Mouse (Mus musculus) Patski (cell line): ENCODE results near the gene Kmt2c. TPM values are rescaled to one million over a fixed set of nuclear protein-coding genes. Genes with fewer than 3 reads are reported as not detected.
A peak's percentile ranks its signal among the peaks of the same experiment; 100 is the strongest.

Experiments used
- ATAC-seq: fragments of 100-300 bp; one replicate; pipeline ENCODE4 v1.8.0; 2021
- CTCF ChIA-PET: fragments of 350-600 bp; sonication (Branson Sonifier 250); formaldehyde crosslinking; loops from one replicate; lab custom pipeline; 2022; ENCODE audit warnings: inconsistent platforms; lab: Charles Lee
- POLR2A ChIA-PET: fragments of 350-600 bp; sonication (Branson Sonifier 250); formaldehyde crosslinking; loops from one replicate; lab custom pipeline; 2022; ENCODE audit warnings: antibody characterized with exemption, inconsistent platforms; lab: Charles Lee
- DNase-seq: peaks from one replicate; pipeline ENCODE4 v3.0.0-alpha.2; 2011; ENCODE audit warnings: low read depth, low spot score
- H3K27me3 ChIP-seq: fragments of 371-371 bp; one replicate; pipeline ENCODE4 v1.5.1; 2021
- CTCF ChIP-seq: fragments of 100-300 bp; IDR thresholded peaks from one replicate; pipeline ENCODE4 v1.5.1; 2021
- in situ Hi-C: fragments of 300-500 bp; cut with MboI; formaldehyde crosslinking; loops from 3 replicates; pipeline ENCODE4 v1.11.1; 2018; ENCODE audit warnings: low pct_unique_long_range_greater_than_20kb, mixed read lengths
- polyA plus RNA-seq: library from polyadenylated mRNA; unstranded; gene quantifications from one replicate; pipeline ENCODE4 v1.2.3, GENCODE M21; 2021

Gene Kmt2c
- polyA plus RNA-seq, 1 experiment from 2014 or later: 18.1 TPM

DNA sequence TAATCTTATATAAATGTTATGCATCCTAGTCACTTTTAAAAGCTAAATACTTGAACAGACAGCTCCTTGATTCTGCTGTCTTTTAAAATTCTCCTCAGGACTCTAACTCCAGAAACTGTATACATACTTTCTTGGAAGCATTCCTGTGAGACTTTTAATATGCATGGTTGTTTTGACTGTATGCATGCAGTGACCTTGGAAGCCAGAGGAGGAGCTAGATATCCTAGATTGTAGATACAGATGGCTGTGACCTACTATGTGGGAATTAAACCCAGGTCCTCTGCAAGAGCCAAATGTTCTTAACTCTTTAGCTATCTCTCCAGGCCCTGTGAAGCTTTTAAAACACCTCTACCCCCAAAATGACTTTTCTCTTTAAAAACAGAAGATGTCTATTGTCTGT, 83.2 kb downstream of the Kmt2c start:
- POLR2A ChIA-PET: interaction anchor here (0.9 kb wide), 1 partner anchor 12 kb away, joined by 3 read pairs; no protein-coding TSS in a partner anchor
- H3K27me3 ChIP-seq: no peaks in the 10 kb centered on the region
- CTCF ChIA-PET: interaction anchor here (1.3 kb wide), 1 partner anchor 10 kb away, joined by 6 read pairs; no protein-coding TSS in a partner anchor
- peak; percentile 23 for TF ChIP-seq CTCF
- ATAC-seq: no peak
- no peak for DNase-seq
- in situ Hi-C loops: loop anchor here (5.0 to 10.0 kb wide), 2 partner anchors 317 to 419 kb away; no protein-coding TSS in a partner anchor

DNA sequence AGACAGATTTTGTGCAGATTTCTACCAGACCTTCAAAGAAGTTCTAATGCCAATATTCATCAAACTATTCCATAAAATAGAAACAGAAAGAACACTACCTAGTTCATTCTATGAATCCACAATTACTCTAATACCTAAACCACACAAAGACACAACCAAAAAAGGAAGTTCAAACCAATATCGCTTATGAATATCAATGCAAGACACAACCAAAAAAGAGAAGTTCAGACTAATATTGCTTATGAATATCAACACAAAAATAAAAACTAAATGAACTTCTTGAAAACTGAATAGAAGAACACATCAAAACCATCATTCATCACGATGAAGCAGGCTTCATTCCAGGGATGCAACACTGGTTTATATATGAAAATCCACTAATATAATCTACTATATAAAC, 101.9 kb downstream of the Kmt2c start:
- in situ Hi-C loops: no loop called here
- POLR2A ChIA-PET: no interaction called here
- H3K27me3 ChIP-seq: no peaks in the 10 kb centered on the region
- ATAC-seq: no peak
- no peak for TF ChIP-seq CTCF
- DNase-seq: no peak
- CTCF ChIA-PET: no interaction called here

DNA sequence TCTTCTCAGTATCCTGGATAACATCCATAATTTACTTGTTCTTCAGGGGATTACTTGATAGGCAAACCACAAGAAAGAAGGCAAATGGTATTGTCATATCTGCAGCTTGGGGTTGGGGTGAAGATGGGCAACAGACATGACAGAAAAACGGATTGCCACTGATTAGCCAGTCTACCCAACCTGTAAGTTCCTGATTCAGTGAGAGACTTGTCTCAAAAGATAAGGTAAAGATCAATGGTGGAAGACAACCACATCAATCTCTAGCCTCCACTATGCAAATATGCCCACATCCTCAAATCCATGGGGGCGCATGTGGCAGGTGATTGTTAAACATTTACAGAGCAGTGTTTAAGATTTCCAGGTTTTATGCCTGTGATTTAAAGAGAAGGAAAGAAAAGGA, 105.9 kb downstream of the Kmt2c start:
- no peak for TF ChIP-seq CTCF
- CTCF ChIA-PET: no interaction called here
- in situ Hi-C loops: no loop called here
- POLR2A ChIA-PET: no interaction called here
- H3K27me3 ChIP-seq: no peaks in the 10 kb centered on the region
- no peak for ATAC-seq
- DNase-seq: no peak

DNA sequence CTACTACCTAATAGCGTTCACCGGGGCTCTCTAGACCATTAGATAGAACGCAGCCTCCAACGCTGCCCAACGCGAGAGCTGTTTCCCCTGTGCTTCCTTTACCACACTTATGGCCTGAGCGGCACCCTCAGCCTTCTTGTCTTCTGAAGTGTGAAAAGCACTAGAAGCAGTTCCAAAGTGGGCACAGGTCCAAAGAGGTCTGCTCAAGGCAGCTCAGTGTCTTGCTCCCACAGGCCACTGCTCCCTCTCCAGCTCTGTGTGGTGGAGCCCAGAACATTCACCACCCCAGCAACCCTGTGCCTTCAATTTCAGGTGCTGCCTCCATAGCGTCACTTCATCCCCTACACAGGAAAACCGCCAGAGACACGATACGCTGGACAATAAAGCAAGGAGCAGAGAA, 115.0 kb downstream of the Kmt2c start:
- in situ Hi-C loops: no loop called here
- POLR2A ChIA-PET: no interaction called here
- no peak for ATAC-seq
- CTCF ChIA-PET: interaction anchor here (1.0 to 3.8 kb wide), 3 partner anchors 12 to 25 kb away, joined by 4 to 14 read pairs (median 6); no protein-coding TSS in a partner anchor
- H3K27me3 ChIP-seq: no peaks in the 10 kb centered on the region
- DNase-seq: no peak
- no peak for TF ChIP-seq CTCF

DNA sequence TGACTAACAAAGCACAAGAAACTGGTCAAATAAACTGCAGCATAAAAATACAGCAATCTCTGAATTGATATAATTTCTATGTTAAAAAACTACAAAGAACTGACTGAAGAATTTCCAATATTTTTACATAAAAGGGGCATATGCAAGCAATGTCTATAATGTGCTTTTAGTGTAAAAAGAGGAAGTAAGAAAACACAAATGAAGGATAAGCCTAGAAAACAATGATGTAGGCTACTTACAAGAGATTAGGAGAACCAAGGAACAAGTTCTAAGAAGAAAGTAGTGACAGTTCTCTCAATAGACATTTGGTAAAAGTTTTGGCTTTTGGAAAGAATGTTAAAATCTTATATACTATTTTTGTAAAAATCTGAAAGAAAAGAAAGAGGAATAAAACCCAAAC, 119.4 kb downstream of the Kmt2c start:
- H3K27me3 ChIP-seq: no peaks in the 10 kb centered on the region
- ATAC-seq (no peak), DNase-seq (no peak)
- CTCF ChIA-PET: no interaction called here
- TF ChIP-seq CTCF: no peak
- in situ Hi-C loops: no loop called here
- POLR2A ChIA-PET: no interaction called here

DNA sequence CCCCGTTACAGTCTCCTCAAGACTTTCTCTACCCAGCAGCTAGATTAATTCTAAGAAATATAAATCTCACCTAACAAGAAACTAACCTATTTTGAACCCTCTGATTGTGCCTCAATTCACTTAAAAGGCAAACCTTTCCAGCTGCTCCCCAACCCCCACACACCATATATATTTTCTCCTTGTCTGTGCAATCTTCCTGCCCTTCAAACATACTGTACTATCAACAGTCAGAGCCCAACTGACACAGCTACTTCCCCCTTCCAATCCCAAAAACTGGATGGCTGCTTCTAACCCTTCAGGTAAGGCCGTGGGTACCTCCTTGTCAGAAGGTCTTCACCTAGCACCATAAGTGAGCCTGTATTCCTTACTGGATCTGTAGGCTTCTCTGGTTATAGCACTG, 130.2 kb downstream of the Kmt2c start:
- H3K27me3 ChIP-seq: no peaks in the 10 kb centered on the region
- TF ChIP-seq CTCF: no peak
- CTCF ChIA-PET: no interaction called here
- POLR2A ChIA-PET: no interaction called here
- in situ Hi-C loops: no loop called here
- DNase-seq: no peak
- ATAC-seq: no peak

DNA sequence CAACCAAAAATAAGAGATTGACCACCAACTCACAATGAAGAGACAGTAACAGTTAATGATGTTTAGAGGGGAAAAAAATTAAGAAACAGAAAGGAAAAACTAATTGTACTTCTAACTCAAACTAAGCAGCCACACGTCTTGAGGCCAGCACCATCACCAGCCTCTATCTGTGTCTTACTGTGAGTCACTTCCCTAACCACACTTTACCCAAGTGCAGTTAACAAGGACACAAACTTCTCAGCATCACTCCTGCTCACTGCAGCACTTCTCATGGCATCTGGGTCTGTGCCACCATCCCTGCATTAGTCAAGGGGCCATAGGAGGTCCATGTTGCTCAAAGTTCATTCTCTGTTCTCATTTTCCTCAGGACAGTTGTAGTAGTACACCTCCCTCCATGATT, 131.5 kb downstream of the Kmt2c start:
- POLR2A ChIA-PET: no interaction called here
- no peaks in the 10 kb centered on the region for H3K27me3 ChIP-seq
- CTCF ChIA-PET: no interaction called here
- ATAC-seq (no peak), DNase-seq (no peak)
- no peak for TF ChIP-seq CTCF
- in situ Hi-C loops: no loop called here

DNA sequence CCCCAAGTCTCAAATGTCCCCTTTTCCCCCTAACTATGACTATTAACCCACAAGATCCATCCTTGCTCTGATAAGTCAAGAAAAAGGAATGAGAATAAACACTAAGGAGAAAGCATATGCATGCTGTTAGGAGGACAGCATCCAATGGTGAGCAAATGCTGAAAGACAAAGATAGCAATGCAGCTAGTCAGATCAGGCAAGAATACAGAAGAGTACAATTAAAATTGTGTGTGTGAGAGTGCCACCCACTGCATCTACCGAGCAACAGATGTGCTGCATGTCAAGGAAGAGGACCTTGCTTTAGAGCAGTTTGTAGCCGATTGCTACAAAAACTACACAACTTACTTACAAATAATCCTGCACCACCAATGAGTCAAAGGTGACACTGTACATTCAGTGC, 145.1 kb downstream of the Kmt2c start:
- in situ Hi-C loops: no loop called here
- TF ChIP-seq CTCF: no peak
- no peak for ATAC-seq

DNA sequence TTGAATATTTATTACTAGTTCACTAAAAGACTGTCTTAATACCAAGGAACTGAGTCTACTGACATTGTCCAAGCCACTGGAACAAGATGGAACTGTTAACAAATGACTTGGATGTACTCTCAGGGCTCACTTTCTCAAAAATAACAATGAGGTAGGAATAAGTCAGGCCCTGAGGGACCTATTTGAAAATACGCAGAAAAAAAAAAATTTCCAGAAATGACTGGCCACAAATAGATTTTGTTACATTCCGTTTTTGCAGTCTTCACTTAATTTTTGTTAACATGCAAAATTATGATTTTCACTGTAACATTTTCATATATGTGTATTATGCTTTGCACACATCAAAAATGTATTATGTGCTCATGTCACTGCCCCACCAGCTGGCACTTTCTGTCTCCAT, 167.3 kb downstream of the Kmt2c start:
- no peaks in the 10 kb centered on the region for H3K27me3 ChIP-seq
- CTCF ChIA-PET: no interaction called here
- in situ Hi-C loops: no loop called here
- DNase-seq (no peak), ATAC-seq (no peak)
- POLR2A ChIA-PET: no interaction called here
- no peak for TF ChIP-seq CTCF

More for the DNA sequence above, 145.1 kb downstream of the Kmt2c start:
- H3K27me3 ChIP-seq: no peaks in the 10 kb centered on the region
- CTCF ChIA-PET: no interaction called here
- POLR2A ChIA-PET: no interaction called here
- no peak for DNase-seq

DNA sequence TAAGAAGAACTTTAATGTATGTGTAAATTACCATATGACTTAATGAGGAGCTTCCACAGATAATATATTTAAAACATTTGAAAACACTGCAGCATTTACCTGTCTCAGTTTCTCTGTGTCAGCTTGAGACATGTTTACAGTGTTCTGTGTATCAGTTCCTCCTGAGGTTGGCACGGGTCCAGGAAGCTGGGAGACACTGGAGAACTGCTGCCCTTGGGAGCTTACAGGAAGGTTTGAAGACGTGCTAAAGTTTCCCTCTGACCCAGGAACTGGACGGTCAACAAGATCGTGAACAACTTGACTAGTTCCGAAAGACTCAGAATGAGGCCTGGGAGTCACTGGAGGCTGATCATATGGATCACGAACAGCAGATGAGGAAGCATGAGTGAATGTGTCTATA, 184.7 kb downstream of the Kmt2c start:
- TF ChIP-seq CTCF: no peak
- in situ Hi-C loops: no loop called here
- CTCF ChIA-PET: no interaction called here

DNA sequence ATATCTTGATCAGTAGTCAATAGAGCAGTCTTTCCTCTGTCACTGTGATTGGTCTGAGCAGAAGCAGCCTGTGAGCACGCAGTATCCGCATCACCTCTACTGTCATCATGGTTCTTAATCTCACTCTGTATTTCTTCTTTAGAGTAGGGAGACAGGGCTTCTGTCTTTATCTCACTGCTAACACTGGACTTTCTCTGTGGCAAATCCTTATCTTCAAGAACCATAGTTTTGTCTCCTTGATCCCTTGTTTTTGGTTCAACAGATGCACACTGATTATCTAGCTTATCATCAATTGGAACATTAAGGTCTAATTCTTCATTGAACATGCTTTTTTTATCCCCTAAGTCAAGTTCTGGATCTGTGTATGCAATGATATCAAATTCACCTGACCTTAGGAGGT, 188.4 kb downstream of the Kmt2c start:
- H3K27me3 ChIP-seq: no peaks in the 10 kb centered on the region
- ATAC-seq (no peak), DNase-seq (no peak)
- in situ Hi-C loops: no loop called here
- POLR2A ChIA-PET: interaction anchor here (0.8 kb wide), 1 partner anchor 360 kb away, joined by 3 read pairs; no protein-coding TSS in a partner anchor
- CTCF ChIA-PET: no interaction called here
- TF ChIP-seq CTCF: no peak

More for the DNA sequence above, 184.7 kb downstream of the Kmt2c start:
- no peak for DNase-seq
- no peak for ATAC-seq
- POLR2A ChIA-PET: no interaction called here
- no peaks in the 10 kb centered on the region for H3K27me3 ChIP-seq

DNA sequence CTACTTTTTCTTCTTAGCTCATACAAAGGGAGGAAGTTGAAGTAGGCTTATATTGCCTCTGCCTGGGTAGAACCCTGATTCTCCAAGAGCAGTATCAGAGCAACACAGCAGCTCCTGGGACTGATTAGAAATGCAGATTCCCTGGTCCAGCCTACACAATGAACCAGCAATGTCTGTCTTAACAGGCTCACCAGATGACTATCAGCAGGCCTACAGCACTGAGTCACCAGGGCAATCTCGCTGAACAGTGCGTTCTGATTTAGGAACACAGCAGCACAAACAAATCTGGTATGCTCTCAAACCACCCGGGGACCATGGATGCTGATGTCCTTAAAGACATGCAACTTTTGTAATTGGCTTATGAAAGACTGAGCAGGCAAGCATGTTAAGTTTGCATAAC, 201.8 kb downstream of the Kmt2c start:
- H3K27me3 ChIP-seq: no peaks in the 10 kb centered on the region
- ChIA-PET CTCF (interaction anchor here (1.2 to 1.9 kb wide), 3 partner anchors 9 to 38 kb away, joined by 3 to 8 read pairs (median 4); no protein-coding TSS in a partner anchor), POLR2A (no interaction called here)
- no peak for TF ChIP-seq CTCF
- DNase-seq (no peak), ATAC-seq (no peak)
- in situ Hi-C loops: no loop called here
